Mouse (Mus musculus) induced T-regulatory cell, adult 2 months (primary cell): ENCODE measurements at regions not wholly inside any gene's neighbourhood (a gene's known extent, or its start where the extent isn't known, plus 50 kb on each side); places are given as distances from the start of the nearest gene placed in this dataset.
A peak's percentile ranks its signal among the peaks of the same experiment; 100 is the strongest.

ENCODE experiments used
- DNase-seq: peaks from one replicate; pipeline ENCODE4 v3.0.0-alpha.2; 2012; ENCODE audit warnings: low read depth

GRCm38 (mm10) chr6:50780677-50781076, 126.4 kb upstream of the Npvf start:
- no peak for DNase-seq

- no peak for DNase-seq
Observed at GRCm38 (mm10) chr6:50781271-50781670, 127.0 kb upstream of the Npvf start.

GRCm38 (mm10) chr6:50782221-50782620, 128.0 kb upstream of the Npvf start:
- no peak for DNase-seq

DNA sequence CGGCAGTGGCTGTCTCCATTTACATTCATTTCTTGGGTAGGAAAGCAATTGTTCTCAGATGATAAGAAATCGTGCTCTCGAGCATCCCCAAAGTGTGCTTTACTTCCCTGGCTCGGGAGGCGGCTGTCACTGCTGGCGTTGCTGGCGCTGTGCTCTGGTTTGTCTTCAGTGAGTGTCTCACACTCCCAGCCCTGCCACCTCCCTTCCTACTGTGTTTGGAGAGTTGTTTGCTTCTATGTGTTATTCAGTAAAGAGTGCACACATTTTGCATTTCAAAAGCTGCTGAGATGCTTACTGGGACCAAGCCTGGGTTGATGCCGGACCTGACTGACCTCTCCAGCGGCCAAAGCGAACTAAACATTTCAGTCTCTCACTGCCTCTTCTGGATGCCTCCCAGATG, 129.3 kb upstream of the Npvf start:
- DNase-seq: no peak

DNA sequence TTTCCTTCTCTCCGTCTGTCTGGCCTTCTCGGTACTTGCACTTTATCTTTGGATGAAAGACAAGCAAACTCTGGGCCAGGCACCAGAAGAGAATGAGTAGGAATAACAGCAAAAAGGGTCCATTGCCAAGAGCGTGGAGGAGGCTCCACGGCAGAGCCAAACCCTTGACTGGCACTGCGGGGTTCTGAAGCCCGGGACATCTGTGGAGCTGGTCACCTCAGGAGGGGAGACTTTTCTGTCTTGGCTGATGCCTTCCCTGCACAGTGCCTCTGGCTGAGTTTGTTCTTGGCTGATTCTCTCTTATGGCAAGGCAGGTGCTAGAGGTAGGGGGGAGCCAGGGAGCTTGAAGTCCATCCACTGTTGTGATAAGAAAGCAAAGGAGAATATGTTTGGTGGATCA, 130.1 kb upstream of the Npvf start:
- DNase-seq: no peak

DNA sequence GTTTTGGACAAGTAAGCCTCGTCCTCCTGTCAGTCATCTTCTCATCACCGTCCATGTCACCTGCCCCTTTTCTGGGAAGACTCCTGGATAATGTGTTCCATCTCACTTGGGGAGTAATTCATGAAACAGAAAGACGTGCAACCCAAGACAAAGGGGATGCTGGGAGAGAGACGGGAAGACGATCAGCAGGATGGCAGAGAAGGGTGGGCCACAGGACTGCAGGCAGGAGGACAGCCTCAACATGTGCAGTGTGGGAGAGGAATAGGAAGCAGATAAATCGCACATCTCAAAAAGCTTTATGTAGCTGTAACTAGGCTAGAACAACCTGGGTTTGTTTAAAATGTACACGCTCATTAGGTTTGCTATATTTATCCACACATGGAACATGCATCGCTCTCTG, 133.4 kb upstream of the Npvf start:
- no peak for DNase-seq

GRCm38 (mm10) chr6:50799963-50800362, 145.7 kb upstream of the Npvf start:
- no peak for DNase-seq

- no peak for DNase-seq
Observed at GRCm38 (mm10) chr6:50802956-50803355, 148.7 kb upstream of the Npvf start.

GRCm38 (mm10) chr6:50804477-50805005, 150.3 kb upstream of the Npvf start:
- no peak for DNase-seq

DNA sequence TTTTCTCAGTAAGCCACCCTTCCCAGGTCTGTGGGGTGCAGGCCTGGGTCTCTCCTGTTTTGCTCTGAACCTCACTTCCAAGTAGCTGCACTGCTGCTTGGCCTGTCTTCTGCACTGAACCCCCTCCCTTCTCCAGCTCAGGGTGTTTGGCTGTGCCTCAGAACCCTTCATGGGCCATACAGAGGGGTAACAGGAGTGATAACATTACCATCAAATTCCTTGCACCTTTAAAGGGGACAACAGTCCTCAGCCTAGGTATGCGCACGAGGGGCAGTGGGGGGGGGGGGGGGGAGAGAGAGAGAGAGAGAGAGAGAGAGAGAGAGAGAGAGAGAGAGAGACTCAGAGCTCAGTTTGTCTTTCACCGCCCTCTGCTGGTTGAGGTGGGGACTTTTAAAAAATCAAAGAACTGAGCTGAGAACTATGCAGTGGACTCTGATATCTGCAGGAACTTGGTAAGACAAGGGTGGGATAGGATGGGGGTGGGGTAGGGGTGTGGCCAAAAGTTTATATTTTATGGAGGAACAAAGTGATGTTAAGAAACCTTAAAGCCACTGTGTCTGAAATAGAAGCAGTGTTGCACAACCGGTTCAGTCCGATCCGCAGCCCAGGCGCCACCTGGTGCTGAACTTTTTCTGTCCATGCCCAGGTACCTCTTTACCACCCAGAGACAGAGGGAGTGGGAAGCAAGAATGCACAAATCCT, 152.3 kb upstream of the Npvf start:
- DNase-seq: peak; percentile 43

- DNase-seq: no peak
Observed at GRCm38 (mm10) chr6:50807187-50808012, 153.2 kb upstream of the Npvf start.

DNA sequence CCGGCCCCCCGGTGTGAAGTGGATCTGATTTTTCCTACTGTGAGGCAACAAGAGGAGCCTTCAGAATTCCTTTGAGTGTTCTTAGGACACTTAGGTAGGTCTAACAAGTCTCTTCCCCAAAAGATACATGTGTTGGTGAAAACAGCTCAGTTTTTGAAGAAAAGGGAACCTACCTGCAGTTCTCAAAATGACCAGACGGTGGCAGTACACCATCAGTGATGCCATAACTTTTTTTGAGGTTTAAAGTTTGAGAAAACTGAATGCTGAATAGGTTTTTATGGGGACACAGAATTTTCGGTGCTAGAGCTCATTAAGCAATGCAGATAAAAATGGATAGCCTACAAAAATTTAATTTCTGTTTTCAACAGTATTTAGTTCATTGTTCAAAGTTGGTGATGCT, 153.9 kb upstream of the Npvf start:
- peak; percentile 67 for DNase-seq

DNA sequence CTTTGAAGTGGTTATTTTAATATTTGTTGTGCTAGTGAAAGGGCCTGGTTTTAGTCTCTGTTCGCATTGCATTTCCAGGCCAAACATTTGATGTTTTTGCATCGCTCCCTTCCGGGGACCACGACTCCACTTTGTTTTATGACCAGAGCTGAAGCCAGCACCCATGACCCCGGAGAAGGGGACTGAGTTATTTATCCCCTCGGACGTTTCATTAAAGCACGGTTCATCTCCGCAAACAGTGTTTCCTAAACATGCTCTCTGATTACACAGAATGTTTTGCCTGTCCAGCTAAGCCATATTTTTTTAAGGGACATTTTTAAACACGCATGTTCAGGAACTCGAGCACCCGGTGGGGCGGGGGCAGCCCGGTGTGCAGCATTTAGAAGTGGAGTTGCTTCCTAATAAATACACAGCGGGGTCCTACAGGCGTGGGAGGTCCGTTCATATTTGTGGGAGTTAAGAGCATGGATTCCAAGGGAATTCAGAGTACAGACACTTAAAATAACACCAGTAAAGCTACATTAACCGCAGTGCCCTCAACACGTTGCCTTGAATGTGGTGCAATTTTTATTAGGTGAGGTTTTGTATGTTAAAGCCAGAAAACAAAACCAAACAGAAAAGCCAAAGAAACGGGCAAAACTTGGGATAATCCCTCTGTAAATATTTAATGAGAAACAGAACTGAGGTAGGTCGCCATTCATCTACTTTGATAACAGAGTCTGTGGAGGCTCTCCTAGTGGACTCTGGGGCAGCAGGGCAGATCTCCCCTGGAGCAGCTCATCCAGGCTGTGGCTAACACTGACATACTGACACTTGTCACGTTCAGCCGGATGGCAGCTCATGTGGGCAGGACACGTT, 154.8 kb upstream of the Npvf start:
- no peak for DNase-seq

DNA sequence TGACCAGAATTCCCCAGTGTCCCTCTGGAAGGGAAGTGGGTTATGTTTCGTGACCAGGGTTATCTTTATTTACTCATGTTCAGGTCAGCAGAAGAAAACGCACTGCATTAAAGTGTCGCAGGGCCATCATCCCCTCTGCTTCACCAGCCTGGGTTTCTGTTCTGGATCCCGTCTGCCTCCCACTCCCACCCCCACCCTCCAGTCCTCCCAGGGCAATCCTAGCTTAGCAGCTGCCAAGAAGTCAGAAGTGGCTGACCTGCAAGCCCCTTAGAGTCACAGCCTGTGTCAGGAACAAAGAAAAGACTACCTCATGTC, 155.4 kb upstream of the Npvf start:
- DNase-seq: no peak

DNA sequence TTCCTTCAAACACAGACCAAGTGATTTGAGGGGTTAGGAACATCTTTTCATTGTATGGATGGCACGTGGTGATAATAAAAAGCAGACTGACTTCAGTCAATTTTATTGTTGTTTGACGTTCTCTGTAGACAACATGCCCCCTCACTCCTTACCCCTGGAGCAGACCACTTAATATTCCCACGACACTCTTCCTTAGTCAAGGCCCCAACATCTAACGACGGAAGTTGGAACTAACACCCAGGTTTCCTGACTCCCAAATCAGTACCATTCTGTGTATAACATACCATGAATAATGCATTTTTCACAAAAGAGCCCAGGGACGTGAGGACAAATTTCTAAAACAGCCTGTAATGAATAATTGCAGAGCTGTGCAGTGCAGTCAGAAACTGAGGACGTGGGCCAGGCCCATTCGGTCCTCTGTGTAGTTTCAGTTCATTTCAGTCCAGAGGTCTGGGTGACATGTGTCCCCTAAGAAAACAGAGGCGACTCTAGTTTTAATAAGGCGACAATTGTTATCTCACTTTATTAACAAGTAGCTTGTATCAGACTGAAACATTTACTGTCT, 160.8 kb upstream of the Npvf start:
- no peak for DNase-seq

DNA sequence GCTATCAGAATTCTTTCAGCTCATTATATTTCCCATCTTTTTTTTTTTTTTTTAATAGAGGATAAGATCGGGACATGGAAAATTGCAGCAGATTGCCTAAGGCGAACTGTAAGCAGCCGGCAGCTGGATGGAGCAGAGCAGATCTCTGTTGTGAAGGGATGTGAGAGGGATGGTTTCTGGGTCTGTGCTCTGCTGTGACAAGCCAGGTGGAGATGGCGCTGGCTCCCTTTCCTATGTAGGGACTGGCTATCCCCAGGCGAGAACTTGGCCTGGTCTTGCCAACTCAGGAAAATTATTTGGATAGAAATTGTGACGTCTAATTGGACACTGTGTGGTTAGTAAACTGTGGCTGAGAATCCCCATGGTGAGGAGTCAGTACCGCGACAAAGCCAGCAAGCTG, 161.3 kb upstream of the Npvf start:
- no peak for DNase-seq

DNA sequence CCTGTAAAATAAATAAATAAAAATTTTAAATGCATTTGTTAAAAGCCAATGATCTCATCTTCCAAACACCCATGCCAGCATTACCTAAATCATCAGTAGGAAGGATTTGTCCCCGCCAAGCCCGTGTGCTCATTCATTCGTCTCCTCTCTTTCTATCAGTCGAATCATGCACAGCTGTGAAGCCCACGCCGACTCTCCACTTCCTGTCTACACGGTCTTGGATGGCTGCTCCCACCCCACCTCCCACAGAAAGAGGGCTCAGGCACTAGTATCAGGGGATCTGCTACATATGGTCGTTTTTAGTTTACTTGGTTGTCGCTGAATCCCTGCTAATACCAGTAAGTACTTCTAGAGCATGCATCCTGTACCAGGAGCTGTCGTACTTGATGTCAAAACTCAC, 163.2 kb upstream of the Npvf start:
- no peak for DNase-seq

DNA sequence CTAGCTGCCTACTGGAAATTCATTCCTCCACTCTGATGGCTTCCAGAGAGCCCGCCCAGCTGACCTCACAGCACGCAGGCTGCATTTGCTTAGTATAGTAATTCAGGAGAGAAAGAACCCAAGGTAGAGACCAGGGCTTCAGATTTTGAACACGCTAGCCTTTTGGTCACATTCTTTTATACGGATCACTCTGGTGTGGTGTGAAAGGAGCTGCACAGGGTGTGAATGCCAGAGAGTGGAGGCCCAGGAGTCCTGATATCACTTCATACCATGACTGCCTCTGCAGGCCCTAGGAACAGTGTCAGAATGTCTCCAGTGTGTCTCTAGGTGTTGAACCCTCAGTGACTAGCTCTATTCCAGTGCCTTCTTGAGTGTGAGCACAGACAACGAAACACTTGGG, 164.2 kb upstream of the Npvf start:
- no peak for DNase-seq

- no peak for DNase-seq
Observed at GRCm38 (mm10) chr6:50818891-50819541, 164.8 kb upstream of the Npvf start.

DNA sequence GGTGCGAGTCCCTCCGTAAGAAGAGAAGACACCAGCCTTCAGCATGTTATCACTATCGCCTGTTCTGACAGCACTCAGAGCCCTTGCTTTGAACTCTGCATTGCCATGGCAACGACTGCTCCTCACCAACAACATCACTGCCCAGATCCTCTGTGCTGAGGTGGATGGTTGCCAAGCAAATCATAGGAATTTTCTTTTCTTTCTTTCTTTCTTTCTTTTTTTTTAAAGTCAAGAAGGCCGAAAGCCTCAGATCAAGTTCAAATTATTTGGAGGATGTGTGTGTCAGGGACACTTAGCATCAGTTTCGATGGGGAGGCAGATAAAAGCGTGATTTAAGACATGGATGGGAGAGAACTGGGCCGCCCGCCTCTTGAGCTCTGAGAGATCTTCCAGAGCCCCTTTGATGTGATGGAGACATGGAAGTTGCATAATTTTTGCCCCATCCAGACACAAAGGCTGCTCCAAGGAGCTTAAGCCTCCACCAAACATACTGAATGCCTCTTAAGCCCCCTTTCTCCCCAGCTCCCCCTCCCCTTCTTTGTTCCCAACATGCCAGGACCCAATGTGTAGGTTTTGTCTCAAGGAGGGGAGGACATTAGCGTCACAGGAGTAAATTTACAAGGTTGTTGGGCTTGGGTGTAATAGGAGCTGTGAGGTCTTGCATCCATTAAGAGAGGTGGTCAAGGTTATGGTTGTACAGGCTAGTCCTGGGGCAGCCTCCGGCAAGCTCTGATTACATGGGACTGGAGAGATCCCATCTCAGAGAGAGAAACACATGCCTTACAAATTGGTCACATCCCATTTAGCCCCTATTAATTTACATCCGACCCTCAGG, 167.4 kb upstream of the Npvf start:
- no peak for DNase-seq
